Mouse (Mus musculus): ENCODE measurements around the gene Mtmr11.

DNA sequence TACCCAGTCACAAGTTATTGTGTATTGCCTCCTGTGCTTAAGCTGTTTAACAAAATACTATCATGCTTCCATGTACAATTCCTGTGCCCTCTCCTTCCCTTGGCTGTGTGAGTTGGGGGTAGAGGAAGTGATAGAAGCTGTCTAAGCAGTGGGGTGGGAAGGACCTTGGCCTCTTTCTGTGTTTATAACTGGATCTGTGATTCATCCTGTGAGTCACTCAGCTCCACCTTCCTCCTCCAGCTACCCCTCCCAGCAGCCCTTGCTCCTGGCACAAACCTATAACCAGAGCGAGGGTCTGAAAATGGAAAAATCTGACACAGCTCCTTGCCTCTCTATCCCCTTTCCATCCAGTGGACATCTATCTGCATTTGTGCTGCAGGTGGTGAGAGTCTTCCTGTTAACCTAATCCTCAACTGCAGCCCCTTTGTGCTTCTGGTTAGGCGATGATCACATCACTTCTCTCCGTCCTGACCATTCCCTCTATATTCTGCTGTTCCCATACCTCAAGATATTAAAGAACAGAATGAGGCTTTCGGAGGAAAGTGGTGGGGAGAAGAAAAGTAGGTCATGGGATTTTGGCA is 1.5 kb upstream of the Mtmr11 start:
- TF ChIP-seq POLR2A (IDR thresholded peaks at IDR 0.05; ENCODE audit: borderline replicate concordance, control insufficient read depth, low read depth, low read length), result no peak
- TF ChIP-seq CTCF (IDR thresholded peaks at IDR 0.05; ENCODE audit: control insufficient read depth, insufficient read depth, low read length), result no peak

All from bone marrow, adult 2 months (tissue).